Mouse (Mus musculus): ENCODE measurements around the gene Man2a2. TPM values are rescaled to one million over a fixed set of nuclear protein-coding genes. Genes with fewer than 3 reads are reported as not detected.
A peak's percentile ranks its signal among the peaks of the same experiment; 100 is the strongest.

Man2a2 gene
- polyA plus RNA-seq (2015; fragmentation: Nextera tagmentation; extraction: Ambion mirVana) = 2.5 and 3.6 TPM in 2 replicates

DNA sequence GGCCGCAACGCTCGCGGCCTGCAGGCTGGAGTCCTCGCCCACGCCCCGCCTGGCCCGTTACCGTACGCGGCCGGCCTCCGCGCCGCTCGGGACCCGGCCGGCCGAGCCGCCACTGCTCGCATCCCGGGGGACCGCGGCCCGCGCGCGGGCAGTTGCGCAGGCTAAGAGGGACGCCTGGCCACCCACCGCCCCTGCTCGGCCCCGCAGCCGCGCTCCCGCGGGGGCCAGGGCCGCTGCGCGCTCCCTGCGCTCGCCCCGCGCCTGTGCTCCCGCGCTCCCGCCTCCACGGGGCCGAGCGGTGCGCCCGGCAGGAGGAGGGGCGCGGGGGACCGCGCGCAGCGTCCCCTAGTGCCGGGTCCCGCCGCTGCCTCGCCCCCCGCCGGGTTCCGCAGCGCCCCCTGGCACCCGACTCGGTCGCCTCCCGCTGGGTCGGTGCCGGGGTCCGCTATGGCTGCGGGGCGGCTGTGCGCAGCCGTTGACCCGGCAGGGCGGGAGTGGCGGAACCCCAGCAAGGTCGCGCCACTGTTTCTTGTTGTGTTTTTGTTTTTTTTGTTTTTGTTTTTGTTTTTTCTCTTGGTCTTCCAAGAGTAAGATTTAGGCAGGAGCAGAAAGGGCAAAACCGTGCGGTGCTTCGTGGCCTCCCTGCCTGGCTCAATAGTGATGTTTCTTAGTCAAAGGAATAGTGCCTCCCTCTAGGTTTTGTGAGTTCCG lies at the start of gene Man2a2:
Man2a2 (minus strand) TSS at position 335 of the 711 bp plus-strand sequence.
- peak; percentile 56 for ATAC-seq (ENCODE audit: insufficient read depth)
- Histone ChIP-seq H3K27ac (replicated peaks) (peak within 1 kb of the TSS; percentile 70), H3K4me1 (replicated peaks) (peaks cover 24% of the 10 kb centered on the region), H3K4me2 (peak within 1 kb of the TSS; percentile 89), H3K9ac (peak within 1 kb of the TSS; percentile 60), H3K36me3 (replicated peaks) (peaks cover 16% of the 10 kb centered on the region), H3K9me3 (replicated peaks) (no peaks in the 10 kb centered on the region), H3K27me3 (peaks cover 47% of the 10 kb centered on the region), H3K4me3 (replicated peaks) (peak within 1 kb of the TSS; percentile 69)
- WGBS (ENCODE audit: insufficient replicate concordance) = under 1% methylated on average over 81 of the region's 86 CpGs

GRCm38 (mm10) chr7:80420586-80420985 lies 49.4 kb upstream of the Man2a2 start:
- 76% methylated on average over 4 of the region's 4 CpGs for whole genome bisulfite sequencing (ENCODE audit: insufficient replicate concordance)
- no peak overlapping the region for H3K4me2 ChIP-seq
- no peaks in the 10 kb centered on the region for H3K27me3 ChIP-seq
- H3K36me3 ChIP-seq (replicated peaks) = no peaks in the 10 kb centered on the region
- H3K4me3 ChIP-seq (replicated peaks) = no peak overlapping the region
- H3K9ac ChIP-seq = no peak overlapping the region
- H3K27ac ChIP-seq (replicated peaks) = no peak overlapping the region
- ATAC-seq (ENCODE audit: insufficient read depth) = no peak
- peaks cover 39% of the 10 kb centered on the region for H3K4me1 ChIP-seq (replicated peaks)
- H3K9me3 ChIP-seq (replicated peaks) = no peaks in the 10 kb centered on the region

- H3K9me3 ChIP-seq (replicated peaks) = no peaks in the 10 kb centered on the region
- no peaks in the 10 kb centered on the region for H3K27me3 ChIP-seq
- no peak overlapping the region for H3K9ac ChIP-seq
- H3K36me3 ChIP-seq (replicated peaks) = no peaks in the 10 kb centered on the region
- 23% methylated on average over 3 of the region's 3 CpGs for WGBS (ENCODE audit: insufficient replicate concordance)
- no peak overlapping the region for H3K27ac ChIP-seq (replicated peaks)
- ATAC-seq (ENCODE audit: insufficient read depth) = no peak
- H3K4me3 ChIP-seq (replicated peaks) = no peak overlapping the region
- no peak overlapping the region for H3K4me2 ChIP-seq
- peaks cover 38% of the 10 kb centered on the region for H3K4me1 ChIP-seq (replicated peaks)
Observed at GRCm38 (mm10) chr7:80419278-80419677, 48.1 kb upstream of the Man2a2 start.

DNA sequence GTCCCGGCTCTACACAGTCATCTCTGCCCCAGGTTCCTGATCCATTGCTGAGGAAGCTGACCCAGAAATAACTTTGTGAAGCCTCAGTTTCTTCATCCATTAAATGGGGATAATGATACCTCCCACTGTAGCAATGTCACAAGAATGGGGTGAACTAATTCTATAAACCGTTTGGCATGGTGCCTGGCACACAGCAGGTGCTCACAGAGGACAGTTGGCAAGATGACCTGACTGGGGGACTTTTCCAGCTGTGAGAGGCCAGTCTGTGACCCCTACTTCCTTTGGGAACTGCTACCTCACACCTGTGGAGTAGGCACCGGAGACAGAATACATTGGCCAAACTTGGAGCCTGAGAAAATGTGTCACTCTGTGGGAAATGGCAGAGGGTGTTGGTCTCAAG lies 46.9 kb upstream of the Man2a2 start:
- Histone ChIP-seq H3K4me2 (no peak overlapping the region), H3K9ac (no peak overlapping the region), H3K4me1 (replicated peaks) (peaks cover 35% of the 10 kb centered on the region), H3K27me3 (no peaks in the 10 kb centered on the region), H3K36me3 (replicated peaks) (no peaks in the 10 kb centered on the region), H3K27ac (replicated peaks) (no peak overlapping the region), H3K4me3 (replicated peaks) (no peak overlapping the region), H3K9me3 (replicated peaks) (no peaks in the 10 kb centered on the region)
- 70% methylated on average over 3 of the region's 3 CpGs for WGBS (ENCODE audit: insufficient replicate concordance)
- no peak for ATAC-seq (ENCODE audit: insufficient read depth)

DNA sequence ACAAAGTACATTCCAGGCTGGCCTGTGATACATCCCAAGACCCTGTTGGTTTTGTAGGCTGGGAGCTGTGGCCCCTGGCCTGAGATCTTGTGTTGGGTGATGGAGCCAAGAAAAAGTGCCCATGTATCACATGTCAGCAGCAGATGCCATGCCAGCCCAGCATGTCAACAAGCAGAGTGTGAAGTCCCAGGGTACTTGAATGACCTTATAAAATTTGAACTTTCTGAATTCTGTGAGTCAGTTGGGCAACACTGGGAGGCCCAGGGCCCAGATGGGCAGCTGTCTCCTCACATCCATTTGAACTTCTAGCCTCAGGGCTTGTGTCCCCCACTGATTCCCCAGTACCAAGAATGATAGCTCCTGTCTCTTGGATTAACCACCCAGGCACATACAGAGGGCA lies 46.4 kb upstream of the Man2a2 start:
- H3K4me2 ChIP-seq = no peak overlapping the region
- no peak overlapping the region for H3K27ac ChIP-seq (replicated peaks)
- no peak overlapping the region for H3K9ac ChIP-seq
- peaks cover 32% of the 10 kb centered on the region; the same call in 1 of the 2 replicates for H3K4me1 ChIP-seq (replicated peaks)
- no peaks in the 10 kb centered on the region for H3K27me3 ChIP-seq
- no peaks in the 10 kb centered on the region for H3K36me3 ChIP-seq (replicated peaks)
- no peak overlapping the region for H3K4me3 ChIP-seq (replicated peaks)
- H3K9me3 ChIP-seq (replicated peaks) = no peaks in the 10 kb centered on the region
- no peak for ATAC-seq (ENCODE audit: insufficient read depth)

DNA sequence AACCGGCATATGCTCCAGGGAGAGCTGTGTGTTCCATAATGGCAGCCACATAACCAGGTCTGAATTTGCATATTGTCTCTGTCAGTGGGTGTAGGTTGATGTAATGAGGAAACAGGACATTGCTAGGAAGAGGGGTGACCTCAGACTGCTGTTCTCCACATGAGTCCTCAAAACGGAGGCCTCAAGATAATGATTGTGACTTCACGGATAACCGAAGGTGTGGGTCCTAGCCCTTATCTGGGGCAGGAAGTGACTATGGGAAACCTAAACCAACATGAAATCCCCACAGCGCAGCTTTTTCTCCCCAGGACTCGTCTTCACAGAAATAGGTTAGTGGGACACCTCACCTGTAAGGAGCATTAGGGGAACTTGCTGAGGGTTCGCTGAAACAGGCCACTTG lies 45.8 kb upstream of the Man2a2 start:
- H3K9me3 ChIP-seq (replicated peaks) = no peaks in the 10 kb centered on the region
- H3K9ac ChIP-seq = no peak overlapping the region
- peaks cover 29% of the 10 kb centered on the region; the same call in 1 of the 2 replicates for H3K4me1 ChIP-seq (replicated peaks)
- no peaks in the 10 kb centered on the region for H3K36me3 ChIP-seq (replicated peaks)
- no peak overlapping the region for H3K4me2 ChIP-seq
- no peaks in the 10 kb centered on the region for H3K27me3 ChIP-seq
- H3K4me3 ChIP-seq (replicated peaks) = no peak overlapping the region
- no peak for ATAC-seq (ENCODE audit: insufficient read depth)
- WGBS (ENCODE audit: insufficient replicate concordance) = 31% methylated on average over 7 of the region's 7 CpGs
- no peak overlapping the region for H3K27ac ChIP-seq (replicated peaks)

- no peak overlapping the region for H3K4me3 ChIP-seq (replicated peaks)
- ATAC-seq (ENCODE audit: insufficient read depth) = no peak
- no peak overlapping the region for H3K9ac ChIP-seq
- no peak overlapping the region for H3K4me2 ChIP-seq
- H3K27ac ChIP-seq (replicated peaks) = no peak overlapping the region
- H3K36me3 ChIP-seq (replicated peaks) = no peaks in the 10 kb centered on the region
- H3K27me3 ChIP-seq = no peaks in the 10 kb centered on the region
- WGBS (ENCODE audit: insufficient replicate concordance) = 67% methylated on average over 7 of the region's 7 CpGs
- H3K9me3 ChIP-seq (replicated peaks) = no peaks in the 10 kb centered on the region
- peaks cover 20% of the 10 kb centered on the region; the same call in 1 of the 2 replicates for H3K4me1 ChIP-seq (replicated peaks)
Observed at GRCm38 (mm10) chr7:80414303-80414855, 43.2 kb upstream of the Man2a2 start.

- Histone ChIP-seq H3K36me3 (replicated peaks) (no peaks in the 10 kb centered on the region), H3K9me3 (replicated peaks) (no peaks in the 10 kb centered on the region), H3K4me1 (replicated peaks) (peaks cover 17% of the 10 kb centered on the region; the same call in 1 of the 2 replicates), H3K9ac (no peak overlapping the region), H3K4me3 (replicated peaks) (no peak overlapping the region), H3K4me2 (no peak overlapping the region), H3K27me3 (no peaks in the 10 kb centered on the region), H3K27ac (replicated peaks) (no peak overlapping the region)
- no peak for ATAC-seq (ENCODE audit: insufficient read depth)
- WGBS (ENCODE audit: insufficient replicate concordance) = 66% methylated on average over 9 of the region's 9 CpGs
Observed at GRCm38 (mm10) chr7:80413512-80414302, 42.5 kb upstream of the Man2a2 start.

DNA sequence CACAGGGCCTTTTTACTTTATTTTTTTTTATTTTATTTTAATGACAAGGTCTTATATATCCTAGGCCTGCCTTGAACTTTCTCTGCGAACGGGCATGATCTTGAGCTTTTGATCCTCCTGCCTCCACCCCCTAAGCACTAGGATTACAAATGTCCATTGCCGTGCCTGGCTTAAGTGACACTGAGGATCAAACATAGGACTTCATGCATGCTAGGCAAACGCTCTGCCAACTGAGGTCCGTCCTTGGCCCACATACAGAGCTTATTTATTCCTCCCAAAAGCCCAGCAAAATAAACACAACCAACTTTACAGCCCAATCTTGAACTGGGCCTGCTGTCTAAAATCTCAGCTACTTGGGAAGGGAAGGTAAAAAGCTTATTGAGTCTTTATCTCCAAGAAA lies 41.6 kb upstream of the Man2a2 start:
- H3K9me3 ChIP-seq (replicated peaks) = no peaks in the 10 kb centered on the region
- ATAC-seq (ENCODE audit: insufficient read depth) = no peak
- peaks cover 16% of the 10 kb centered on the region; the same call in 1 of the 2 replicates for H3K4me1 ChIP-seq (replicated peaks)
- H3K36me3 ChIP-seq (replicated peaks) = no peaks in the 10 kb centered on the region
- no peak overlapping the region for H3K9ac ChIP-seq
- no peak overlapping the region for H3K4me3 ChIP-seq (replicated peaks)
- 74% methylated on average over 5 of the region's 5 CpGs for WGBS (ENCODE audit: insufficient replicate concordance)
- H3K27me3 ChIP-seq = peaks cover 5% of the 10 kb centered on the region; the same call in 1 of the 2 replicates
- no peak overlapping the region for H3K27ac ChIP-seq (replicated peaks)
- H3K4me2 ChIP-seq = no peak overlapping the region

DNA sequence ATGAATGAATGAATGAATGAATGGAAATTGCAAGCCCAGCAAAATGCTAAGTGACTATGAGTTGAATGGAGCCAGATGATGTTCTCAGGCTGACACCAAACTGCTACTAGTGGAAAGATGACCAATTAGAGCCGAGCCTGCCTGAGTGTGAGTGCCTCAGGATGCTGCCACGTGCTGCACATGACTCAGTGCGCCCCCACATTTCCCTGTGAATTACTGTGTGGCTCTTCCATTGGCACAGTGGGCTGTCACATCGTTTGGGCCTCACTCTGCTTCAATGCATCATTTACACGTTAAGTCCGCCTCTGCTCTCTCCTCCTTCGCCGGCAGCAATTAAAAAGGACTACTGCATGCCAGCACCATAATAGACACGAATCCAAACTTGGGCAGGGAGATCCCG lies 41.1 kb upstream of the Man2a2 start:
- Histone ChIP-seq H3K4me3 (replicated peaks) (no peak overlapping the region), H3K4me1 (replicated peaks) (peaks cover 12% of the 10 kb centered on the region; the same call in 1 of the 2 replicates), H3K9ac (no peak overlapping the region), H3K27me3 (peaks cover 10% of the 10 kb centered on the region; the same call in 1 of the 2 replicates), H3K9me3 (replicated peaks) (no peaks in the 10 kb centered on the region), H3K27ac (replicated peaks) (no peak overlapping the region), H3K4me2 (no peak overlapping the region), H3K36me3 (replicated peaks) (no peaks in the 10 kb centered on the region)
- no peak for ATAC-seq (ENCODE audit: insufficient read depth)
- 68% methylated on average over 10 of the region's 10 CpGs for WGBS (ENCODE audit: insufficient replicate concordance)

DNA sequence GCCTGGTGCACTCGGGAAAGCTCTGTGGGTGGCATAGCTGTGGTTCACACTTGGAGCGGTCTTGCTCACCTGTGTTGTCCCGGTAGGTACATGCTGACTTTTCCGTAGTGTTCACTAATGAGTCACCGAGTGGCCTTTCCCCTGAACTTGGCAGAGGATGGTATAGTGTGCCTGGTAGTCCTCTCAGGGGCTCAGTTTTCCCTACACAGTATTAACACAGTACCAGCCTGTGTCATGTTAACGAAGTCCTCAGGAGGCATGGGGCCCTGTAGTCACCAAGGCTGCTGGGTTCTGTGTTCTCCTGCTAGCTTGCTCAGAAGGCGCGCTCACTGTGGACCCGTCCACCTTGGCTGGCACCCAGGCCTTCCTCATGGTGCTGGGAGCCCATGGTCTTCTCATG lies 39.2 kb upstream of the Man2a2 start:
- H3K9ac ChIP-seq = no peak overlapping the region
- no peak overlapping the region for H3K4me3 ChIP-seq (replicated peaks)
- no peak overlapping the region for H3K4me2 ChIP-seq
- 0 out of 2 replicates have a peak, but pooled peaks cover 6% of the 10 kb centered on the region for H3K4me1 ChIP-seq (replicated peaks)
- peaks cover 29% of the 10 kb centered on the region for H3K27me3 ChIP-seq
- no peaks in the 10 kb centered on the region for H3K9me3 ChIP-seq (replicated peaks)
- no peaks in the 10 kb centered on the region for H3K36me3 ChIP-seq (replicated peaks)
- 69% methylated on average over 9 of the region's 9 CpGs for WGBS (ENCODE audit: insufficient replicate concordance)
- no peak for ATAC-seq (ENCODE audit: insufficient read depth)
- H3K27ac ChIP-seq (replicated peaks) = no peak overlapping the region
